Mouse (Mus musculus) right cerebral cortex, postnatal 36 days (tissue): ENCODE results near the gene Gaa.
"Not testable (repeated sequence)": the region's sequence is repeated elsewhere in the genome, so short reads cannot be mapped to it uniquely, and the experiment has no call there.

Source experiments
- DNase-seq, 2 experiments: peaks; one replicate each; pipeline ENCODE4 v3.0.0; 2022; ENCODE audit warnings: low spot score in 2 of 2, mixed read lengths in 1 of 2

The Gaa gene

GRCm38 (mm10) chr11:119267768-119268556 is at the start of gene Gaa:
Gene Gaa, plus strand, starts transcription at chr11:119267887.
- DNase-seq = peak; percentile 94 to 96

DNA sequence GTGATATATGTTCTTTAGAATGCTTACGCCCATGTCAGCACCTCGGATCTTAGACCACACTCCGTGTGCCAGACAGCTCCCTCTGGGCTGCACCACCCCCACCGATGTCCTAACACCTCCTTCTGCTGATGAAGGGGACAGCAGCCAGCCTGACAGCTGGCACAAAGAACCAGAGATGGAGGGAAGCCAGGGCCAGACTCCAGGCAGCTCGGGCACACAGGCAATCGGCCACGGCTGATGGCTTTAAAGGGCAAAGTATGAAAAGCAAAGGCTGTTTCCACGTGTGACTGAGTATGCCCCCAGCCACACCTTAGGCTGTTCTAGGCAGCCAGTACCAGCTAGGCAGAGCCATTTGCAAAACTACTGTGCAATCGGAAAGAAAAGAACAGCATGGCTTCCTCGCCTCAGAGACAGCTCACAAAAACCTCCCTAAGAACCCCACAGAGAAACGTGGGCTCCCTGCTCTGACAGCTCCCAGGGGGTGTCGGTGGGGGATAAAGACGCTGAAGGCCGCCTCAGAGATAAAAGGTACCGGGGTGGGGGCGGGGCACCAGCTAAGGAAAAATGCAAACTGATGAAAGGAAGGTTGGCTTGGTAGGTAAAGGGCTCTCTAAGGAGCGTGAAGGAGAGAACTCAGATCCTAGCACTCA is 47.7 kb upstream of the Gaa start:
- peak; percentile 44 to 64 for DNase-seq

DNA sequence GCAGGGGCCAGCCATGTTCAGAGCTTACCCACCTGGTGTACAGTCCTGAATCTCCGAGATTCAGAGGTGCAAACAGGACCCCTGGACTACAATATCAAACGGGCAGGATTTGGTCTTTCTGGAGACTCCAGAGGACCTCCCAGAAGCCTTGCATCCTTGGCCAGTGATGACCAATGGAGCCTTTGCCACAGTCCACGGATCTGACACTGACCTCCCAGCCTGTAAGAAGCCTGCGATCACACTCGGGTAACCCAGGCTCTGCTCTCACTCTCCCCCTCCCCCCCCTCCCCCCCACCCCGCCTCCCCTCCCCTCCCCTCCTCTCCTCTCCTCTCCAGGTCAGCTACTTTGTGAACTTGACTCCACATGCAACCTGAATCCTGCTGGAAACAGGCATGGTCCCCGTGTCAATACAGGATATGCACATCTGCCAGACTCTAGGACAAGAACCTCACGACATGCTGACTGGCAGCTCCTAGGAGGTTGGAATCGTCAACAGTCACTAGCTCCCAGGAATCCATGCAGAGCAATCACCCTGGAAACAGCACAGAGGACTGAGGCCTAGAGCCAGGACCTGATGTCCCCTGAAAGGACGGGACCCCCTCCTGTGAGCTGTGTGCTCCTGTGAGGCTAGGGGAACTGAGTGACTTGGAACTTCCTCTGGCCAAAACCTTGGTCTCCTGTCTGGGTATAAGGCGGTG is 45.7 kb upstream of the Gaa start:
- no peak for DNase-seq

GRCm38 (mm10) chr11:119223124-119223890 is 44.4 kb upstream of the Gaa start:
- no peak for DNase-seq

- no peak for DNase-seq
These were observed 42.8 kb upstream of the Gaa start for GRCm38 (mm10) chr11:119224926-119225325.

DNA sequence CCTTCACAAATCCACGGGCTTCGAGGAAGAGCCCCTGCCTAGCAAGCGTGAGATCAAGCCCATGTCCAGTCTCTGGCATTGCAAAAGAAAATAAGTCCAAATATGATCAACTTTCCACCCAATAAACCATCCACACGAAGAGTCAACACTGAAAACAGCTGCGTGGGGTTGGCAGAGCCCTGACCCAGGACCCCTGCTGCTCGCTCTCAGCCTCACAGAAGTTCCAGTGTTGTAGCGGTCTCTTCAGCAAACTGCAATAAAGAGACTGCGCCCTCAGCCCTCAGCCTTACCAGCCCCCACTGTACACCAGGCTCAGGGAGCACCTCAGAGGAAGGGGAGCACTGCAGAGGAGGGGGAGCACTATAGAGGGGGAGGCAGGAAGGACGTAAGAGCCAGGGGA is 42.1 kb upstream of the Gaa start:
- no peak for DNase-seq

GRCm38 (mm10) chr11:119227591-119227990 is 40.1 kb upstream of the Gaa start:
- DNase-seq = no peak

DNA sequence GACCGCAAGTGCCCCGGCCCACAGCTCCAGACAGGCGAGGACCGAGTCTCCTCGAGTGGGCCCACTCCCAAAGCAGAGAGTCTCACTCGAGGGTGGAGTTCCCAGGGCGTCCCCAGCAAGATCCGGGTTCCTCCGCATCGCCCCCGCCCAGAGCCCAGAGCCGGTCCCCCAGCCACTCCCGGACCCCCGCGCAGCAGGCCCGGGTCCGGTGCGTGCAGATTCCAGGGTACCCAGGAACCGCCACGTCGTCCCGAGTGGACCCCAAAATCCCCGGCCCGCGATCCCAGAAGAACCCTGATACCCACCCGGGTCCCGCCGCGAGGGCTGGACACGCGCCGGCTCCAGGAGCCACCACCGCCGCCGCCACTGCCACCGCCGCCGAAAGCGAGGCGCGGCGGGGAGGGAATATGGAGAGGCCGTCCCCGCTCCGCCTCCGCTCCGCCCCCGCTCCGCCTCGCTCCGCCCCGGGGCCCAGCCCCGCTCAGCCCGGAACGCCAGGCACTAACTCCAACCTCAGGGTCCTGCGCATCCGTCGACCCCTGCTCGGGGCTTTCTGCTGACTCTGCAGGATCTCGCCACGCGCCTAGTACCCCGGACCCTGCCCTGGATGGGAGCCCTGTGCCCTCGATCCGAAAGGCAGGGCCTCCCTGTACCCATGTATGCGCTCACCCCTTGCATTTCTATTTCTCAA is 39.5 kb upstream of the Gaa start, which contains the start of the genes Tbc1d16 and Ccdc40:
Gene Tbc1d16, minus strand, starts transcription at position 409 of the 691 bp plus-strand sequence.
Gene Ccdc40, plus strand, starts transcription at position 482 of the 691 bp plus-strand sequence.
- DNase-seq = no peak

DNA sequence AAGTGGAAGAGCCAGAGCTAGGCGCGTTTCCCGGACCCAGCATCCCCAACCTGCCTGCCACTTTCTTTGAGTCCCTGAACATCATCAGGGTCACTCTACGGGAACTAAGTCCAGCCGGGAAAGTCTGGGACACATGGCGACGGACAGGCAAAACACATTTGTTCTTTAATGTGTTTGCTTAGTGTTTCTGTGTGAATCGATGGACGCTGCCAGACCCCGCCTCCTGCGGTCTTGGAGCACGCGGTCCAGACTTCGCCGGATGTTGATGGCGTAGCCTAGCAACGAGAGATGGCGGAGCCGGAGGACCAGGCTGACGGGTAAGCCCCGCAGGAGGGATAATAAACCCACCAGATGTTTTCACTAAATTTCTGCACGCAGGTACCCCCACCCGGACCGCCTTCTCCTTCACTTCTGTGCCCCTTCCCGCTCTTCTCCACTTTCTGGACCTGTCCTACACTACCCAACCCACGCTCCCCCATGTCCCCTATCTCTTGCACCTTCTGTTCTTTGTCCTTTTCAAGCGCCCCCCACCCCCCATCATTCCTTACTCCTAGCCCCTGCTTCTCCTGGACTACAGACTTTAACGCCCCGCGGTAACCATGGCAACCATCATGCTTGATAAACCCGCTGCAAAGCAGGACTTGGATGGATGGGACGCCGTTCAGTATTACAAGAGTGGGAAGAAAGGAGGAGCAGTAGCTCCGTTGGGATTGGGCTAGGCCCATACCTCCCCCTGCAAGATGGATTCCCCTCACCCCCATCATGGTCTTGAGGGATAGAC is 38.7 kb upstream of the Gaa start:
- peak; percentile 57 to 66 for DNase-seq

GRCm38 (mm10) chr11:119234770-119235169 is 32.9 kb upstream of the Gaa start:
- DNase-seq = no peak

DNA sequence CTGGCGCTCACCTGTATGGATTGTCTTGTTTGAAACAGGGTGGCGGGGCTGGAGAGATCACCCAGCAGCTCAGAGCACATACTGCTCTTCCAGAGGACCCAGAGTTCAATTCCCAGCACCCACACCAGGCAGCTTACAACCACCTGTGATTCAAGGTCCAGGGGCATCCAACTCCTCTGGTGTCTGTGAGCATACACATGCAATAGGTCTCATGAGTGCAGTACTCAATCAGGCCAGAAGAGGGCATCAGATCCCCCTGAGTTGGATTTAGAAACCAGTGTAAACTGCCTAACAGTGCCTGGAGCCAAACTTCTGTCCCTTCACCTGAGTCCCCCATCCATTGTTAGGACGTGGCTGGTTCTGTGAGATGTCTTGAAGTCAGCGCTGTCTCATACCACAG is 32.1 kb upstream of the Gaa start:
- DNase-seq = no peak

GRCm38 (mm10) chr11:119236354-119236753 is 31.3 kb upstream of the Gaa start:
- no peak for DNase-seq

- no peak for DNase-seq
These were observed 30.7 kb upstream of the Gaa start for GRCm38 (mm10) chr11:119237007-119237406.

GRCm38 (mm10) chr11:119237568-119238304 is 30.0 kb upstream of the Gaa start:
- DNase-seq = no peak

- no peak for DNase-seq
These were observed 29.4 kb upstream of the Gaa start for GRCm38 (mm10) chr11:119238305-119238721.

GRCm38 (mm10) chr11:119239480-119239879 is 28.2 kb upstream of the Gaa start:
- no peak for DNase-seq

DNA sequence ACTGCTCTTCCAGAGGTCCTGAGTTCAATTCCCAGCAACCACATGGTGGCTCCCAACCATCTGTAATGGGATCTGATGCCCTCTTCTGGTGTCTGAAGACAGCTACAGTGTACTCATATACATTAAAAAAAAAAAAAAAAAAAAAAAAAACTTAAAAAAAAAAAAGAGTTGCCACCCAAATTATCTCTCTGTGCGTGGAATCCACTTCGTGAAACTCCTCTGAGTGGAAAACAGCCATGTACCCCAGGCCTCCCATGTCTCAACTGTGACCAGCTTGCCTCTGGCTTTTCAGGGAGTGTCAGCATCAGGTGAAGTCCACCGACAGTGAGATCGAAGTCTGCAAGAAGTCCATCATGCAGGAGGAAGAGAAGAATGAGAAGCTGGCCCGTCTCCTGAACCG is 22.1 kb upstream of the Gaa start:
- DNase-seq = not testable (repeated sequence)

GRCm38 (mm10) chr11:119249011-119249410 is 18.7 kb upstream of the Gaa start:
- no peak for DNase-seq

- DNase-seq = no peak
These were observed 16.7 kb upstream of the Gaa start for GRCm38 (mm10) chr11:119250998-119251397.
